Mouse (Mus musculus) heart, embryonic 10.5 days (tissue): ENCODE results near the gene Ppat. TPM values are rescaled to one million over a fixed set of nuclear protein-coding genes. Genes with fewer than 3 reads are reported as not detected.
"Not testable (repeated sequence)": the region's sequence is repeated elsewhere in the genome, so short reads cannot be mapped to it uniquely, and the experiment has no call there.

Experiments
- DNase-seq: peaks from one replicate; pipeline ENCODE4 v3.0.0-alpha.2; 2017; ENCODE audit warnings: low spot score
- H3K27ac ChIP-seq: fragments of 300-500 bp; sonication (generic); 2 replicates; pipeline ENCODE4 v1.5.1; 2016; ENCODE audit warnings: mild to moderate bottlenecking
- H3K27me3 ChIP-seq: fragments of 300-500 bp; sonication (generic); 2 replicates; pipeline ENCODE4 v1.6.1; 2016; ENCODE audit warnings: mild to moderate bottlenecking; ENCODE audit not compliant: poor library complexity, insufficient read depth, severe bottlenecking
- H3K36me3 ChIP-seq: fragments of 300-500 bp; sonication (generic); 2 replicates; pipeline ENCODE4 v1.6.1; 2016; ENCODE audit warnings: mild to moderate bottlenecking, moderate library complexity
- H3K4me1 ChIP-seq: fragments of 300-500 bp; sonication (generic); 2 replicates; pipeline ENCODE4 v1.6.1; 2016; ENCODE audit warnings: mild to moderate bottlenecking
- H3K4me3 ChIP-seq: fragments of 300-500 bp; sonication (generic); 2 replicates; pipeline ENCODE4 v1.5.1; 2016; ENCODE audit warnings: mild to moderate bottlenecking, moderate library complexity
- H3K9me3 ChIP-seq: fragments of 300-500 bp; sonication (generic); 2 replicates; pipeline ENCODE4 v1.6.1; 2016; ENCODE audit warnings: mild to moderate bottlenecking, moderate library complexity
- WGBS: fragments of 180-500 bp; shearing (Covaris S2); methylation state at CpG from one replicate; pipeline ENCODE4 v1.1.7; 2016; 5-methylcytosine and 5-hydroxymethylcytosine counted together
- polyA plus RNA-seq: library from polyadenylated mRNA; unstranded; fragments of >200 nt; fragmentation: Nextera tagmentation; extraction: Ambion mirVana; gene quantifications from 2 replicates; pipeline ENCODE4 v1.2.1, GENCODE M21; 2016

Ppat gene
- 47.4 and 54.9 TPM in 2 replicates for polyA plus RNA-seq

DNA sequence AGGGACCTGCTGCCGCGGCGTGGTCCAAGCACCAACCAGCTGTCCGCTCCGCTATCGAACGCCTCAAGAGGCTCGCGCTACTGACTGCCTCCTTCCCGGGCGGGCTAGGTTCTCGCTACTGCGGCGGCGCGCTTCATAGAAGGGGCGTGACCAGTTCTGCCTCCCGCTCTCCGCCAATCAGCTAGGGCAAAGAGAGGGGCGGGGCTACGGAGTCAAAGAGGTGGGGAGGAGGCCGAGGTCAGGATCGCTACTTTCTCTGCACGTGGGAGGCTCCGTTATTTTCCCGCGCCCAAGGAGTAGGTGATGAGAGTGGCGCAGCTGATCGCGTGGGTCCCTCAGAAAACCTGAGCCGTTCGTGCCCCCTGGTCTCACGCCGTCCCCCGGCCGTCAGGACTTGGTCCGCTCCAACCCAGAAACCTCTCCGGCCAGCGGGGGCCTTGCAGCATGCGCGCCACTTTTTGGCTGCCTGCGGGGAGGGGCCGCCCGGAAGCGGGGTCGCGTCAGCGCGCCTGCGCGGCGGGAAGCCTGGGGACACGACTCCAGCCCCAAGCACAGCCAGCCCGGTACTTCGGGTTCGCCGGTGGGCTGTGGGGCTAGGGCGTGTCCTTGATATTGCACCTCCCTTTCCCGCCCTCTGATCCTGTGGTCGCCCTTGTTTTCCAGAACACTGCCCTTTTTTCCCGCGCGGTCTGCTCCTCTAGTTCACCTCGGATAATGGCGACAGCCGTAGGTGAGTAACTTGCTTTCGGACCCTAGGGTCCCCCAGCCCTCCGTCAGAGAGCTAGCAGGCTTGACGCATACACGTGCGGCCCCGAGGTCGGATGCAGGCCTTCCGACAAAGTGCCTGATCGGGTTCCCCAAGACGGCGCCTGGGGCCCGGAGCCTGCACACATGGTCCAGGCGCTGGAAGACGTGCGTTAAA, at the start of gene Ppat, which contains the start of gene Paics:
Gene Ppat, minus strand, starts transcription at position 473 of the 922 bp plus-strand sequence.
Gene Paics, plus strand, starts transcription at position 202 of the 922 bp plus-strand sequence.
- H3K4me1 ChIP-seq, result peaks cover 44% of the 10 kb centered on the region
- H3K36me3 ChIP-seq, result peaks cover 28% of the 10 kb centered on the region
- WGBS, result under 1% methylated on average over 81 of the region's 81 CpGs

DNA sequence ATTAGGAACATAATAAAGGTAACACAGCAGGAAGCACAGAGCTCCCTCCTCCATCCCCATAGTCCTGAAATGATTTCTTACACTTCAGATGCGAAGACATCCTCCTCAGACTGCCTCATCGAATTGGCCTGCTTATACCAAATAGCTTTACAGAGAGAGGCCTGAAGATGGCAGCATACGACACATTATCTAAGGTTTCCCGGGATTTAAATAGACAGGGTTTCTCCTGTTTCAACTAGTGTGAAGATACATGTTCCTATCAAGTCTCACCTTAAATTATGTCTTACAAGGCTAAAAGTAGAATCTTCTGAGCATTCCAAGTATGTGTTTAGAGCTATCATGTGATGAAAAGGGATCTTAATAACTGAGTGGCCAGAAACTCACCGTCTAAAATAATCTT, 47.0 kb upstream of the Ppat start:
- Histone ChIP-seq H3K4me3 (no peak overlapping the region), H3K36me3 (peaks cover 77% of the 10 kb centered on the region), H3K27ac (no peak overlapping the region), H3K27me3 (no peaks in the 10 kb centered on the region), H3K9me3 (no peaks in the 10 kb centered on the region), H3K4me1 (no peaks in the 10 kb centered on the region)
- no peak for DNase-seq
- 49% methylated on average over 5 of the region's 5 CpGs for WGBS

More for the DNA sequence above, at the start of gene Ppat, which contains the start of gene Paics:
- DNase-seq, result peak; percentile 99
- Histone ChIP-seq H3K27me3 (no peaks in the 10 kb centered on the region), H3K9me3 (no peaks in the 10 kb centered on the region), H3K4me3 (peak within 1 kb of the TSS; percentile 74), H3K27ac (peak within 1 kb of the TSS; percentile 93)

DNA sequence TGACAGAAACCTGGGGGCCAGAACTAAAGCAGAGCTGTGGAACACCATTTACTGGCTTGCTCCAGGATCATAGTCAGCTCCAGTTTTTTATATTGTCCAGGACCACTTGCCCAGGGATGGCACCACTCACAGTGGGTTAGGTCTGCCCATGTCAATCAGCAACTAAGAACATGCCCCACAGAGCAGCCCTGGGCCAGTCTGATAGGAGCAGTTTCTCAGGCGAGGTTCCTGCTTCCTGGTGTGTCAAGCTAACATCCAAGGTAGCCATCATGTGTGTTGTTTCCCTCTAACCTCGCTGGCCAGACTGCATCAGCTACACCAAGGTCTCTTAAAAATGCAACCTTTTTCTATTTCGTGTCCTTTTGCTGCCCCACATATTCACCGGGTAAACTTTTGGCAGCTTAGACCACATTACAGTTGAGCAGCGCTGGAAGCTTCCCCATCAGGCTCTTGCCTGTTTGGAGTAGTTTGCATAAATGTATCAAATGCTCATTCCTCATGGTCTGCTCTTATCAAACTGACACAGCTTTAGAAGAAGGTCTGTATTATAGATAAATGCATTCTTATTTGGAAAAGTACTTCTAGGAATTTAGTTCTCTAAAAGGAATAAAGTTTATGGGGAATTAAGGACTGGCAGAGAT, 41.9 kb upstream of the Ppat start:
- no peak overlapping the region for H3K4me3 ChIP-seq
- H3K27me3 ChIP-seq, result no peaks in the 10 kb centered on the region
- H3K36me3 ChIP-seq, result peaks cover 94% of the 10 kb centered on the region
- H3K9me3 ChIP-seq, result no peaks in the 10 kb centered on the region
- DNase-seq, result no peak
- no peaks in the 10 kb centered on the region for H3K4me1 ChIP-seq
- no peak overlapping the region for H3K27ac ChIP-seq
- WGBS, result 88% methylated on average over 5 of the region's 5 CpGs

DNA sequence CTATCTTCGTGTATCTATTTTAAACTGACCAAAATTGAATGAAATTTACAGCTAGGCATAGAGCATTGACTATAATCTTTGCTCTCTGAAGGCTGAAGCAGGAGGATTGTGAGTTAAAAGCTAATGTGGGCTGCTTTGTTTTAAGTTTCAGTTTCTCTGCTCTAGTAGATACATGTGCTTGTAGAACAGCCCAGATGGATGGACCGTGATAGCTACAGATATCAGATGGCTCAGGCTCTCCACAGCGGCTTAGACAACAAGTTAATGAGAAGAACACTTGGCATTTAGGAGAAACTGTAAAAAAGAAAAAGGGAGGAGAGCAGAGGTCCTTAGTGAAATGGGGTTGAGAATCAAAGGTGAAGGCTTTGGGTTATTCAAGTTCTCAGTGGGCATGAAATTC, 39.4 kb upstream of the Ppat start:
- H3K4me1 ChIP-seq, result no peaks in the 10 kb centered on the region
- no peaks in the 10 kb centered on the region for H3K9me3 ChIP-seq
- 89% methylated on average over 3 of the region's 3 CpGs for WGBS
- no peaks in the 10 kb centered on the region for H3K27me3 ChIP-seq
- no peak overlapping the region for H3K27ac ChIP-seq
- H3K36me3 ChIP-seq, result peaks cover 87% of the 10 kb centered on the region
- H3K4me3 ChIP-seq, result no peak overlapping the region
- DNase-seq, result no peak

DNA sequence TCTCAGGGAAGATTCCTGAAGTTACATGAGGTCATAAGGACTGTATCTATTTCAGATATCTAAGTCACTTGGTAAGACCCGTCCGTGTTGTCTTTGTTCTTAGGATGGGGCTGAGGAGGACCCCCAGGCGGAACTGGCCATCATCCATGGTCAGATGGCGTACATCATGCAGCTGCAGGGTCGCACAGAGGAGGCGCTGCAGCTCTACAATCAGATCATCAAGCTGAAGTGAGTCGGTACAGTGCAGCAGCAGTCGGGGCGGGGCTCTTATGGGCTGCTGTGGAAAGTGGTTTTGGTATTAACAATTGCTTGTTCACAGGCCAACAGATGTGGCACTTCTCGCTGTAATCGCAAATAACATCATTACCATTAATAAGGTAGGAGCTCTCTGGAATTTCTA, 32.6 kb upstream of the Ppat start:
- peaks cover 87% of the 10 kb centered on the region for H3K36me3 ChIP-seq

DNA sequence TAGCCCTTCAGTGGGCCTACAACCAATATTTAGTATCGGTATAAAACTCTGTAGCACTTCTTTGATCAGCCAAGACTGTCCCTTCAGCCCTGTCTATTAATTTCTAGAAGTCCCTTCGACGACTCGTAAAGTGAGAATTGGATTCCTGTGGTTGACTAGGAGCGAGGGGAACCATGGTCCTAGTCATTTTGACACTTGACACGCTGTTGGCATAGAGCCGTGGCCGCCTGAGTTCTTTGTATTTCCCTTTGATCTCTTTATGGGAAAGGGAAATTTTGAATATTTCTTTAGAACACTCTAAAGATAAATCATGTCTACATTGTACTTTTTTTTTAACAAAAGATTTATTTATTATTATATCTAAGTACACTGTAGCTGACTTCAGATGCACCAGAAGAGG, 24.4 kb upstream of the Ppat start:
- DNase-seq, result no peak
- H3K9me3 ChIP-seq, result no peaks in the 10 kb centered on the region
- H3K4me3 ChIP-seq, result peak overlapping the region; percentile 87
- no peak overlapping the region for H3K27ac ChIP-seq
- peaks cover 41% of the 10 kb centered on the region for H3K36me3 ChIP-seq
- peaks cover 13% of the 10 kb centered on the region for H3K4me1 ChIP-seq
- 88% methylated on average over 8 of the region's 8 CpGs for WGBS
- no peaks in the 10 kb centered on the region for H3K27me3 ChIP-seq

More for the DNA sequence above, 32.6 kb upstream of the Ppat start:
- H3K4me3 ChIP-seq, result no peak overlapping the region
- H3K4me1 ChIP-seq, result no peaks in the 10 kb centered on the region
- 91% methylated on average over 11 of the region's 11 CpGs for WGBS
- no peaks in the 10 kb centered on the region for H3K9me3 ChIP-seq
- DNase-seq, result no peak
- H3K27me3 ChIP-seq, result no peaks in the 10 kb centered on the region
- no peak overlapping the region for H3K27ac ChIP-seq

DNA sequence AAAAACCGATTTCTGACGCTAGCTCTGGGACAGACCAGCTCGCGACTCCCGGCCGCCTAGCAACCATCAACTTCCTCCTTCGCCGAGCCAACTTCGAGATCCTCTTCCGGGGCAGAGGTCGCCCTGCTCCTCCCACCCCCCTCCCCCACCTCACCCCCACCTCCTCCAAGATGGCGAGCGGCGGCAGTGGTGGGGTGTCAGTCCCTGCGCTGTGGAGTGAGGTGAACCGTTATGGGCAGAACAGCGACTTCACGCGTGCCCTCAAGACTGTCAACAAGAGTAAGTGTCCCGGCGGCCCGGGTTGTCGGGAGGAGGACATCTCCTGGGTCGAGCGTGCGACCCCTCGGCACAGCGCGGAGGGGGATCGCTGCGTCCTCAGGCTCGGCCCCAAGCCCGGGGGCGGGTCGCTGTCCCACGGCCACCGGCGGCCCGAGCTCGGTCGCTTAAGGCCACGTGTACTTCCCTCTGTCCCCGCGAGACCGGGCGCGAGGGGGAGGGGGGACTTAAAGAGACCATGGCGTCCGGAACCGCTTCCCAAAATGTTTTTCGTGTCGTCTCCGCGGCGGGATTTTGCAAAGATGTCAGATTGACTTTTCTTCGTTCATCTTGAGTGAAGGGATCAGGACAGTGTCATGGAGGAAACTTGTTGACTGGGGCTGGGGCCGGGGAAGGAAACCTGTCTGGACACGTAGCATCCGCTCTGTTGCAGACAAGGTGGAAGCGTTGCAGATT, 23.3 kb upstream of the Ppat start, which contains the start of gene Srp72:
Gene Srp72, plus strand, starts transcription at position 130 of the 732 bp plus-strand sequence.
- Histone ChIP-seq H3K4me1 (peaks cover 13% of the 10 kb centered on the region), H3K9me3 (no peaks in the 10 kb centered on the region), H3K36me3 (peaks cover 40% of the 10 kb centered on the region), H3K4me3 (peak within 1 kb of the TSS; percentile 87), H3K27me3 (no peaks in the 10 kb centered on the region), H3K27ac (peak within 1 kb of the TSS; percentile 93)
- DNase-seq, result peak; percentile 95
- WGBS, result under 1% methylated on average over 60 of the region's 60 CpGs

DNA sequence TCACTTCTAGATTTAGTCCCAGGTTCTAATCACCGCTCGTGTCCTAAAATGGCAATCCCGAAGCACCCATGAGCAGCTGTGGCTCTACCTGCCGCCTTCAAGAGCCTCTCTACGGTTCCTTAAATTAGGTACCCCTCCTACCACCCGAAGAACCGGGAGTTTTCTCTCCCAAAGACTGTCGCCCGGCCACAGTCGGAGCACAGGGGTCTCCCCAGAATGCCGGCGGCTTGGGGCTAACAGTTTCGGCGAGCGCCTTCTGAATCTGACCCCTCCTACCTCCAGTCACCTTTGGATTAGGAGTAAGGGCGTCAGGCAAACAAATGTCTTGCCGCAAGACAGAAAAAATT, 22.8 kb upstream of the Ppat start:
- Histone ChIP-seq H3K4me1 (peaks cover 13% of the 10 kb centered on the region), H3K9me3 (no peaks in the 10 kb centered on the region), H3K27ac (peak overlapping the region; percentile 93), H3K27me3 (no peaks in the 10 kb centered on the region), H3K36me3 (peaks cover 40% of the 10 kb centered on the region), H3K4me3 (peak overlapping the region; percentile 87)
- no peak for DNase-seq
- 2% methylated on average over 17 of the region's 17 CpGs for whole genome bisulfite sequencing

DNA sequence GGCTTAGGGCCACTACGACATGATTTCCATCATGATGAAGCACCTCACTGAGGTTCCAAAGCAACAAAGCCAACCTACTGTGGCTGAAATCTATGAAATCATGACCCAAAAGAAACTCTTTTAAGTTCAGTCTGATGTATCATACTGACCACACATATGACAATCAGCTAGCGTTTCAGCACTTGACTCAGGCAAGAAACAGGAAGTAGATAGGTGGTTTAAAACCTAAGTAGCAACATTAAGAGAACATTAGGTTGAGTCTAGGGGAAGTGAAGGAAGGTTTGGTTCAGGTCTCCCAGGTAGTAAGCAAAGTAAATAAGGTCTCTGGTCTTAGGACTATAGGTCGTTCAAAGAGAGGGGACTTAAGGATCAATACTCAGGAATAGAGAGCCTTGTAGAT, 22.1 kb upstream of the Ppat start:
- peaks cover 40% of the 10 kb centered on the region for H3K36me3 ChIP-seq
- H3K9me3 ChIP-seq, result no peaks in the 10 kb centered on the region
- no peak overlapping the region for H3K27ac ChIP-seq
- H3K27me3 ChIP-seq, result no peaks in the 10 kb centered on the region
- peak overlapping the region; percentile 87 for H3K4me3 ChIP-seq
- no peak for DNase-seq
- 64% methylated on average over 3 of the region's 3 CpGs for WGBS
- H3K4me1 ChIP-seq, result peaks cover 13% of the 10 kb centered on the region

DNA sequence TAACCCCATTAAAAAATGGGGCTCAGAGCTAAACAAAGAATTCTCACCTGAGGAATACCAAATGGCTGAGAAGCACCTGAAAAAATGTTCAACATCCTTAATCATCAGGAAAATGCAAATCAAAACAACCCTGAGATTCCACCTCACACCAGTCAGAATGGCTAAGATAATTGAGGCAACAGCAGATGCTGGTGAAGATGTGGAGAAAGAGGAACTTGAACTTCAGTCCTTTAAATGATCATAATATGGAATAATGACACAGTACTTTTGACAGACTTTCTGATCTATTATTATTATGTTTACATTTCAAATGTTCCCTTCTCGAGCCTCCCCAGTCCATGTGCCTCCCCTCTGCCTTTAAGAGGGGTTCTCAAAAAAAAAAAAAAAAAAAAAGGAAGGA, 19.7 kb upstream of the Ppat start:
- H3K9me3 ChIP-seq, H3K27ac ChIP-seq, DNase-seq, H3K27me3 ChIP-seq, H3K4me3 ChIP-seq: not testable (repeated sequence)
- H3K4me1 ChIP-seq, result peaks cover 13% of the 10 kb centered on the region
- H3K36me3 ChIP-seq, result peaks cover 46% of the 10 kb centered on the region
- WGBS, result 65% methylated on average over 1 of the region's 1 CpGs

DNA sequence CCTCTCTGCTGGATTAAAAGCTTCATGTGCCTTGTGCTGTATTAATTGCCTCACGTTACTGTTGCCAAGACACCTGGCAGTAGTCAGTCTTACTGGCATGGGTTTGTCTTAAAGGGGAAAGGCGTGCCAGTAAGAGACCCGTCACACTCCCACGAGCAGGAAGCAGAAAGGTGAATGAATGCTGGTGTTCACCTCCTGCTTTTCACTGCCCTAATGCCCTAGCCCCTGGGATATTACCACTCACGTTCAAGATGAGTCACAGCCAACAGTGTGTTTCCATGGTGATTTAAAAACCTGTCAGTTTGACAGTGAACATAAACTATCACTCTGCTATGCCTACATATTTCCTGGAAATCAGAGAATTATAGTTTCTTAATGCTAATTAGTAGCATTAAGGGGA, 17.9 kb upstream of the Ppat start:
- Histone ChIP-seq H3K9me3 (no peaks in the 10 kb centered on the region), H3K4me1 (peaks cover 8% of the 10 kb centered on the region), H3K27me3 (no peaks in the 10 kb centered on the region), H3K4me3 (no peak overlapping the region), H3K36me3 (peaks cover 63% of the 10 kb centered on the region), H3K27ac (no peak overlapping the region)
- DNase-seq, result no peak
- 86% methylated on average over 5 of the region's 5 CpGs for WGBS

DNA sequence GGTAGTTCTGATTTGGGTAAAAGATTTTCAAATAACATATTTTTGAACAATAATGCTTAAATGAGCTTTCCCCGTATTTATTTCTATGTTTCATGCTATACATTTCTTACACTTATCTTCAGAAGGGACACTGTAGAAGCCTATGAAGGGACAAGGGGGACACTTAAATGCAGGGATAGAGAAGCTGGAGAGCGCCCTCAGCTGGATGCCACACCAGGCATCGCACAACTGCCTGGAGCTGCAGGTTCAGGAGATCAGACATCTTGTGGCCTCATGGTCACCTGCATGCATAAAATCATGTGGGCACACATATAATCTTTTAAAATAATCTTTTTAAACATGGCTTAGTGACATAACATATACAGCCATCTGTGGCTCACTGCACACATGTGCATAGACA, 13.3 kb upstream of the Ppat start:
- no peaks in the 10 kb centered on the region for H3K9me3 ChIP-seq
- H3K36me3 ChIP-seq, result peaks cover 96% of the 10 kb centered on the region
- no peaks in the 10 kb centered on the region for H3K4me1 ChIP-seq
- DNase-seq, result no peak
- no peak overlapping the region for H3K4me3 ChIP-seq
- 89% methylated on average over 3 of the region's 3 CpGs for WGBS
- H3K27me3 ChIP-seq, result no peaks in the 10 kb centered on the region
- no peak overlapping the region for H3K27ac ChIP-seq
